Mouse (Mus musculus) liver, adult 2 months (tissue): Measurements from ENCODE around the gene Zfp870. TPM values are rescaled to one million over a fixed set of nuclear protein-coding genes. Genes with fewer than 3 reads are reported as not detected.

Experiments used
- DNase-seq: peaks from one replicate; pipeline ENCODE4 v3.0.0-alpha.2; 2011; ENCODE audit warnings: low read depth, low spot score; ENCODE audit errors: extremely low read depth
- H3K27ac ChIP-seq: fragments of 200-500 bp; replicated peaks from 2 replicates; pipeline ENCODE4 v1.5.1; 2012; ENCODE audit warnings: low read depth, mild to moderate bottlenecking, control low read depth, inconsistent platforms, low read length; ENCODE audit not compliant: insufficient read depth
- H3K27me3 ChIP-seq: fragments of 200-500 bp; 2 replicates; pipeline ENCODE4 v1.6.1; 2012; ENCODE audit warnings: mild to moderate bottlenecking, moderate library complexity, low read length, inconsistent platforms; ENCODE audit not compliant: control insufficient read depth, insufficient read depth
- H3K36me3 ChIP-seq: fragments of 200-500 bp; 2 replicates; pipeline ENCODE4 v1.6.1; 2012; ENCODE audit warnings: low read length, inconsistent platforms; ENCODE audit not compliant: control insufficient read depth, insufficient read depth
- H3K4me1 ChIP-seq: fragments of 200-500 bp; 2 replicates; pipeline ENCODE4 v1.6.1; 2011; ENCODE audit warnings: low read length; ENCODE audit not compliant: control insufficient read depth, insufficient read depth
- H3K4me3 ChIP-seq: fragments of 200-500 bp; 2 replicates; pipeline ENCODE4 v1.5.1; 2011; ENCODE audit warnings: low read depth, mild to moderate bottlenecking, control low read depth, low read length, moderate library complexity; ENCODE audit not compliant: insufficient read depth
- H3K79me2 ChIP-seq: fragments of 200-500 bp; 2 replicates; pipeline ENCODE4 v1.6.1; 2012; ENCODE audit warnings: inconsistent platforms, mild to moderate bottlenecking, low read length, moderate library complexity; ENCODE audit not compliant: control insufficient read depth, insufficient read depth
- H3K9ac ChIP-seq: fragments of 200-500 bp; 2 replicates; pipeline ENCODE4 v1.6.1; 2012; ENCODE audit warnings: low read depth, mild to moderate bottlenecking, control low read depth, inconsistent platforms, low read length
- CTCF ChIP-seq: fragments of 200-500 bp; IDR thresholded peaks from 2 replicates; pipeline ENCODE4 v1.5.1; 2011; ENCODE audit warnings: low read depth, low read length, control low read depth
- POLR2A ChIP-seq: fragments of 200-500 bp; IDR thresholded peaks from 2 replicates; pipeline ENCODE4 v1.6.1; 2011; ENCODE audit warnings: low read length, control low read depth; ENCODE audit not compliant: insufficient read depth; ENCODE audit errors: extremely low read depth
- WGBS: fragments of 180-500 bp; shearing (Covaris S2); methylation state at CpG from one replicate; pipeline ENCODE4 v1.1.7; 2018; 5-methylcytosine and 5-hydroxymethylcytosine counted together
- polyA plus RNA-seq: library from polyadenylated mRNA; depleted of rRNA; stranded (reverse); fragments of >200 nt; gene quantifications from 2 replicates; pipeline ENCODE4 v1.2.3, GENCODE M21; 2012; rRNA removed
- total RNA-seq: library from RNA; depleted of rRNA; stranded (reverse); fragments of >200 nt; gene quantifications from 2 replicates; pipeline ENCODE4 v1.2.3, GENCODE M21; 2014; rRNA removed

Gene Zfp870
- total RNA-seq (2.4 and 2.7 TPM in 2 replicates), polyA plus RNA-seq (0.70 and 1.1 TPM in 2 replicates)

GRCm38 (mm10) chr17:32891239-32892180 is at the start of gene Zfp870:
Zfp870 (minus strand) TSS chr17:32891642.
- Histone ChIP-seq H3K27me3 (no peaks in the 10 kb centered on the region), H3K79me2 (peaks cover 5% of the 10 kb centered on the region; the same call in 1 of the 2 replicates), H3K4me1 (peaks cover 6% of the 10 kb centered on the region), H3K27ac (peak within 1 kb of the TSS; percentile 86), H3K36me3 (peaks cover 2% of the 10 kb centered on the region; the same call in 1 of the 2 replicates), H3K9ac (peak within 1 kb of the TSS; percentile 87), H3K4me3 (peak within 1 kb of the TSS; percentile 96)
- TF ChIP-seq POLR2A (0 out of 2 replicates have a peak, but pooled peaks have one; percentile 15), CTCF (peak; percentile 23; the same call in 1 of the 2 replicates)
- WGBS = 12% methylated on average over 33 of the region's 33 CpGs
- DNase-seq = peak; percentile 89

DNA sequence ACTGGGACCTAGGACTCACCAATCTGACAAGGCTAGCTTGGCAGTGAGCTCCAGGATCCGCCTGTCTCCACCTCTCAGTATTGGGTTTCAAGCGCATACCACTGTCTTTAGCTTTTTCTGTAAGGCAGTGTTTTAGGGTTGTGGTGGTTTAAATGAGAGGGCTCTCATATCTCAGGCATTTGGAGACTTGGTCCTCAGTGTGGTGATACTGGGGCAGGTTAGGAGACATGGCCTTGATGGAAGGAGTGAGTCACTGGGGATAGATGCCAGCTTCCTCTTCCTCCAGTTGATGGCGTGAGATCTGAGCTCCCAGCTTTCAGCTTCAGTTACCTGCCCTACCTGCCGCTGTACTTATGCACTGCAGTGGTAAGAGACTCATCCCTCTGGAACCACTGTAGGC is 48.4 kb upstream of the Zfp870 start:
- no peak overlapping the region for H3K4me3 ChIP-seq
- DNase-seq = no peak
- 94% methylated on average over 4 of the region's 4 CpGs for WGBS
- TF ChIP-seq CTCF (no peak), POLR2A (no peak)
- peaks cover 23% of the 10 kb centered on the region for H3K36me3 ChIP-seq
- H3K27ac ChIP-seq = no peak overlapping the region
- no peaks in the 10 kb centered on the region for H3K79me2 ChIP-seq
- H3K27me3 ChIP-seq = no peaks in the 10 kb centered on the region
- no peak overlapping the region for H3K9ac ChIP-seq
- peaks cover 18% of the 10 kb centered on the region for H3K4me1 ChIP-seq

- H3K9ac ChIP-seq = no peak overlapping the region
- H3K27ac ChIP-seq = no peak overlapping the region
- DNase-seq = no peak
- no peaks in the 10 kb centered on the region for H3K27me3 ChIP-seq
- TF ChIP-seq POLR2A = no peak
- TF ChIP-seq CTCF = no peak
- no peaks in the 10 kb centered on the region for H3K79me2 ChIP-seq
- 92% methylated on average over 5 of the region's 5 CpGs for WGBS
- no peak overlapping the region for H3K4me3 ChIP-seq
- peaks cover 8% of the 10 kb centered on the region for H3K4me1 ChIP-seq
- peaks cover 14% of the 10 kb centered on the region for H3K36me3 ChIP-seq
Observed at GRCm38 (mm10) chr17:32927803-32928202, 36.4 kb upstream of the Zfp870 start.

GRCm38 (mm10) chr17:32924658-32925312 is 33.3 kb upstream of the Zfp870 start:
- WGBS = 5% methylated on average over 32 of the region's 32 CpGs
- Histone ChIP-seq H3K27me3 (no peaks in the 10 kb centered on the region), H3K36me3 (peaks cover 14% of the 10 kb centered on the region), H3K27ac (peak overlapping the region; percentile 99), H3K4me3 (peak overlapping the region; percentile 79), H3K79me2 (no peaks in the 10 kb centered on the region), H3K9ac (peak overlapping the region; percentile 93), H3K4me1 (peaks cover 9% of the 10 kb centered on the region)
- peak; percentile 88 for DNase-seq
- TF ChIP-seq CTCF (peak; percentile 7; the same call in 1 of the 2 replicates), POLR2A (peak; percentile 70; the same call in 1 of the 2 replicates)

- DNase-seq = no peak
- H3K4me1 ChIP-seq = peaks cover 18% of the 10 kb centered on the region
- H3K36me3 ChIP-seq = peaks cover 9% of the 10 kb centered on the region
- H3K27me3 ChIP-seq = no peaks in the 10 kb centered on the region
- no peak overlapping the region for H3K9ac ChIP-seq
- 97% methylated on average over 1 of the region's 1 CpGs for WGBS
- H3K27ac ChIP-seq = peak overlapping the region; percentile 28; the same call in 1 of the 2 replicates
- no peaks in the 10 kb centered on the region for H3K79me2 ChIP-seq
- no peak for TF ChIP-seq POLR2A
- H3K4me3 ChIP-seq = no peak overlapping the region
Observed at GRCm38 (mm10) chr17:32923681-32924080, 32.2 kb upstream of the Zfp870 start.
